Mouse (Mus musculus) cerebellum, postnatal 14 days (tissue): Measurements from ENCODE around the gene Ankrd35.
"Not testable (repeated sequence)": the region's sequence is repeated elsewhere in the genome, so short reads cannot be mapped to it uniquely, and the experiment has no call there.

Source experiments
- DNase-seq, 2 experiments: peaks; one replicate each; pipeline ENCODE4 v3.0.0; 2021; ENCODE audit warnings: mixed read lengths in 2 of 2

Ankrd35 gene

GRCm38 (mm10) chr3:96706984-96707383, 37.1 kb downstream of the Ankrd35 start:
- no peak for DNase-seq

- DNase-seq = peak; percentile 93 to 94
Observed at GRCm38 (mm10) chr3:96707903-96708683, 38.2 kb downstream of the Ankrd35 start, which contains the start of gene Nudt17. TSS of gene Nudt17 (minus strand) at chr3:96708562.

- DNase-seq = no peak
Observed at GRCm38 (mm10) chr3:96708684-96709064, 38.7 kb downstream of the Ankrd35 start.

GRCm38 (mm10) chr3:96714286-96714685, 44.4 kb downstream of the Ankrd35 start:
- DNase-seq = no peak

- no peak for DNase-seq
Observed at GRCm38 (mm10) chr3:96715854-96716253, 45.9 kb downstream of the Ankrd35 start.

GRCm38 (mm10) chr3:96719173-96719572, 49.2 kb downstream of the Ankrd35 start:
- DNase-seq = peak; percentile 83 to 92

- peak; percentile 93 to 96 for DNase-seq
Observed at GRCm38 (mm10) chr3:96727343-96727827, 57.5 kb downstream of the Ankrd35 start, which contains the start of the genes Polr3c and Rnf115. TSS of gene Polr3c (minus strand) at chr3:96727628. TSS of gene Rnf115 (plus strand) at chr3:96727664.

GRCm38 (mm10) chr3:96727828-96728633, 58.1 kb downstream of the Ankrd35 start:
- DNase-seq = no peak

- DNase-seq = no peak
Observed at GRCm38 (mm10) chr3:96728634-96729402, 58.9 kb downstream of the Ankrd35 start.

- no peak for DNase-seq
Observed at GRCm38 (mm10) chr3:96729403-96729784, 59.5 kb downstream of the Ankrd35 start.

- DNase-seq = no peak
Observed at GRCm38 (mm10) chr3:96730785-96731184, 60.9 kb downstream of the Ankrd35 start.

GRCm38 (mm10) chr3:96733984-96734383, 64.1 kb downstream of the Ankrd35 start:
- DNase-seq = no peak

GRCm38 (mm10) chr3:96735200-96735599, 65.3 kb downstream of the Ankrd35 start:
- DNase-seq = no peak

- no peak for DNase-seq
Observed at GRCm38 (mm10) chr3:96737013-96737740, 67.2 kb downstream of the Ankrd35 start.

GRCm38 (mm10) chr3:96737995-96738394, 68.1 kb downstream of the Ankrd35 start:
- no peak for DNase-seq

- DNase-seq = not testable (repeated sequence)
Observed at GRCm38 (mm10) chr3:96740279-96740678, 70.3 kb downstream of the Ankrd35 start.
